Mouse (Mus musculus) CD4-positive, CD25-positive, alpha-beta regulatory T cell, adult 2 months (primary cell): Measurements from ENCODE around the gene Dnajc1.

ENCODE experiments used
- DNase-seq: peaks from one replicate; pipeline ENCODE4 v3.0.0-alpha.2; 2012; ENCODE audit warnings: low read depth, low spot score

Gene Dnajc1

GRCm38 (mm10) chr2:18300949-18301348 is 91.7 kb downstream of the Dnajc1 start:
- DNase-seq, result no peak

- peak; percentile 45 for DNase-seq
Observed at GRCm38 (mm10) chr2:18285175-18285574, 107.5 kb downstream of the Dnajc1 start.

GRCm38 (mm10) chr2:18265736-18266135 is 126.9 kb downstream of the Dnajc1 start:
- no peak for DNase-seq

- DNase-seq, result no peak
Observed at GRCm38 (mm10) chr2:18264579-18264978, 128.1 kb downstream of the Dnajc1 start.

GRCm38 (mm10) chr2:18262298-18262697 is 130.3 kb downstream of the Dnajc1 start:
- DNase-seq, result no peak

- no peak for DNase-seq
Observed at GRCm38 (mm10) chr2:18249224-18249623, 143.4 kb downstream of the Dnajc1 start.

GRCm38 (mm10) chr2:18235524-18235923 is 157.1 kb downstream of the Dnajc1 start:
- DNase-seq, result no peak

- DNase-seq, result no peak
Observed at GRCm38 (mm10) chr2:18232883-18233567, 159.6 kb downstream of the Dnajc1 start.

GRCm38 (mm10) chr2:18231143-18231542 is 161.5 kb downstream of the Dnajc1 start:
- no peak for DNase-seq

GRCm38 (mm10) chr2:18229279-18229678 is 163.4 kb downstream of the Dnajc1 start:
- DNase-seq, result no peak

GRCm38 (mm10) chr2:18228486-18229062 is 164.1 kb downstream of the Dnajc1 start:
- no peak for DNase-seq

GRCm38 (mm10) chr2:18219569-18219968 is 173.1 kb downstream of the Dnajc1 start:
- DNase-seq, result no peak

GRCm38 (mm10) chr2:18219136-18219535 is 173.5 kb downstream of the Dnajc1 start:
- no peak for DNase-seq

- DNase-seq, result no peak
Observed at GRCm38 (mm10) chr2:18218500-18218899, 174.1 kb downstream of the Dnajc1 start.

- no peak for DNase-seq
Observed at GRCm38 (mm10) chr2:18217867-18218266, 174.8 kb downstream of the Dnajc1 start.

GRCm38 (mm10) chr2:18214031-18214430 is 178.6 kb downstream of the Dnajc1 start:
- DNase-seq, result no peak

GRCm38 (mm10) chr2:18209948-18210347 is 182.7 kb downstream of the Dnajc1 start:
- no peak for DNase-seq

GRCm38 (mm10) chr2:18209211-18209823 is 183.3 kb downstream of the Dnajc1 start:
- no peak for DNase-seq

GRCm38 (mm10) chr2:18208578-18208977 is 184.1 kb downstream of the Dnajc1 start:
- DNase-seq, result no peak

- DNase-seq, result no peak
Observed at GRCm38 (mm10) chr2:18206811-18207210, 185.8 kb downstream of the Dnajc1 start.

GRCm38 (mm10) chr2:18205118-18205517 is 187.5 kb downstream of the Dnajc1 start:
- DNase-seq, result peak; percentile 82

GRCm38 (mm10) chr2:18202923-18203322 is 189.7 kb downstream of the Dnajc1 start:
- peak; percentile 13 for DNase-seq
